Mouse (Mus musculus) layer of hippocampus, adult 6 months (tissue): ENCODE measurements around the gene Psd4. TPM values are rescaled to one million over a fixed set of nuclear protein-coding genes. Genes with fewer than 3 reads are reported as not detected.

Experiments
- long read RNA-seq, 2 experiments: library from polyadenylated mRNA; unstranded; transcript quantifications; one replicate each; pipeline ENCODE4 v2.0.0; 2019 to 2020
- polyA plus RNA-seq: library from polyadenylated mRNA; unstranded; fragments of <200 nt; fragmentation: Nextera tagmentation; gene quantifications from 2 replicates; pipeline ENCODE4 v1.2.3, GENCODE M21; 2021

Psd4 gene
- 0.28 and 0.53 TPM in 2 replicates for polyA plus RNA-seq
- long read RNA-seq, experiment 1, result 0 reads
- long read RNA-seq, experiment 2, partial matches to known transcripts, result 0 of 1 reads
- long read RNA-seq, experiment 2, other reads (novel, unspliced or antisense), result 1 of 1 reads

DNA sequence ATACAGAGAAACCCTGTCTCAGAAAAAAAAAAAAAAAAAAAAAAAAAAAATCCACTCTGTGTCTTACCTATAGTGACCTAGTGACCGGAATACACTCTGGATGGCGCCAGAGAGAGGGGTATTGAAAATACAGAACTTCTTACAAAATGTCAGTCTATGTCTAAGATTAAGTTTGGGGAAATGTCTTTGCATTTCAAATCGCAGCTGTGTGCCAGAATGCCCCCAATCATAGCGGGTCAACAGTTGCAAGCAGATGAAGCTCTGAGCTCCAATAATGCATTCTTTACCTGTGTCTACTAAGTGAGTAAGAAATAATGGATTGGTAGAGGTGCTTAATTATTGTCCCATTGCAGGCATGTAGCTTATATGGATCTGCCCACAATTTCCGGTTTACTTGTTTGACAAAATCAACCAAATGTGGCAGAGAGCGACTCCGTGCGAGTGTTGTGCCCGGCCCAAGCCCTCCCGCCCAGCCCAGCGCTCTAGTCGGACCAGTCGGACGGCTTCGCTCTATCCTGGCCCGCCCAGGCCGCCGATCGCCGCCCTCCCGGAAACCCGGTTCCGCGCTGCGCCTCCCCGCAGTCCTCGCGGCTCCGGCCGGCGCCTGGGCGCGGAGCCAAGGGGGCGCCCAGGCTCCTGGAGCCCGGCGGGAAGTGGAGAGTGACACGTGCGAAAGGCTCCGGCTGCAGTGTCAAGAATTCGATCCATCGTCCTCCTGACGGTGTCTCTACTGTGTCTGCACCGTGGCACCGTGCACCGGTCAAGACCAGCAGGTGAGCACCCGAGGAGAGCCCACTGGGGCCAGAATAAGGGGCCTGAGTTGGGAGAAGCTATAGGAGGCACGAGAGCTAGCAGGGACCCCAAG is at the start of gene Psd4:
Psd4 (plus strand) TSS at position 551 of the 865 bp plus-strand sequence.

DNA sequence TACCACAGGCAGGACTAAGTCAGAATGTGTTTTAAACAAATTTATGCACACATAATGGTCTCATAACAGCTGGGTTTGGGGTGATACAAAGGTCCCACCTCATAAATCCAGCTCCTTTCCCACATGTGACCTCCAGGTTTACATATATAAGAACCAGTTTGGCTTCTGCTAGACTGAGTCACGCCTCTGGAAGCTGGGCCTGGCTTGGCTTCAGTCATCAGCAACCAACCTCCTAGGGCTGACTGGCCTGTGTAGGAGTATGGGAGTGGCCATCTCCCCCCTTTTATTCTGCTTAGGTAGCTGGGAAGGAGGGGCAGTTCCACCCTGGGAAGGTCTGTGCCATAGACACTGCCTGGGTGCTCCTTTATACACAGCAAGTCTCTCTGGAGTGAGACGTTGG is 30.8 kb upstream of the Psd4 start, which contains the start of gene Il1rn:
Il1rn (plus strand) TSS at position 309 of the 400 bp plus-strand sequence.

Other genes starting within 250 kb of the Psd4 start
- gene Il1f8, start 214.4 kb upstream of the Psd4 start, polyA plus RNA-seq, result not detected in 2 replicates
- not detected in 2 replicates for gene Il1f9, start 181.1 kb upstream of the Psd4 start, polyA plus RNA-seq
- not detected in 2 replicates for gene Il1f6, start 152.2 kb upstream of the Psd4 start, polyA plus RNA-seq
- not detected in 2 replicates for gene Il1f5, start 90.6 kb upstream of the Psd4 start, polyA plus RNA-seq
- not detected in 2 replicates for gene Il1f10, start 76.4 kb upstream of the Psd4 start, polyA plus RNA-seq
- 0.11 TPM in 1 of 2 replicates, not detected in the other for gene Il1rn, start 30.7 kb upstream of the Psd4 start, polyA plus RNA-seq
- gene Pax8, start 108.0 kb downstream of the Psd4 start, polyA plus RNA-seq, result 0.36 and 0.49 TPM in 2 replicates